Mouse (Mus musculus): ENCODE data around the gene Nhsl2. TPM values are rescaled to one million over a fixed set of nuclear protein-coding genes. Genes with fewer than 3 reads are reported as not detected.

Gene Nhsl2
- polyA plus RNA-seq, 1 experiment, result 0.81 TPM

GRCm38 (mm10) chrX:102070591-102071471, 221.6 kb downstream of the Nhsl2 start, which contains the start of gene Rtl5:
Rtl5 (minus strand) TSS chrX:102071304.
- 1% methylated on average over 47 of the region's 61 CpGs for WGBS
- Histone ChIP-seq H3K4me1 (replicated peaks; ENCODE audit: control insufficient read depth, insufficient read depth, low read length) (peaks cover 7% of the 10 kb centered on the region; the same call in 1 of the 2 replicates), H3K27ac (ENCODE audit: control insufficient read depth, insufficient read depth, low read length) (no peak within 1 kb of the TSS), H3K27me3 (ENCODE audit: control insufficient read depth, insufficient read depth, low read length) (no peaks in the 10 kb centered on the region), H3K36me3 (ENCODE audit: control insufficient read depth, insufficient read depth, low read length) (no peaks in the 10 kb centered on the region), H3K4me3 (ENCODE audit: control insufficient read depth, insufficient read depth, low read length) (peak within 1 kb of the TSS; percentile 54)
- peak; percentile 64 for DNase-seq
- no peak for TF ChIP-seq POLR2A (IDR thresholded peaks at IDR 0.05; ENCODE audit: control insufficient read depth, extremely low read depth, insufficient read depth, low read length, poor library complexity)
- no peak for TF ChIP-seq CTCF (IDR thresholded peaks at IDR 0.05; ENCODE audit: borderline replicate concordance, control insufficient read depth, extremely low read depth, insufficient read depth, low read length, poor library complexity)

- DNase-seq, result no peak
- no peaks in the 10 kb centered on the region for H3K36me3 ChIP-seq (ENCODE audit: control insufficient read depth, insufficient read depth, low read length)
- WGBS, result 36% methylated on average over 2 of the region's 2 CpGs
- 0 out of 2 replicates have a peak overlapping the region, but pooled peaks have one; percentile 54 for H3K4me3 ChIP-seq (ENCODE audit: control insufficient read depth, insufficient read depth, low read length)
- H3K27me3 ChIP-seq (ENCODE audit: control insufficient read depth, insufficient read depth, low read length), result no peaks in the 10 kb centered on the region
- TF ChIP-seq CTCF (IDR thresholded peaks at IDR 0.05; ENCODE audit: borderline replicate concordance, control insufficient read depth, extremely low read depth, insufficient read depth, low read length, poor library complexity) (no peak), POLR2A (IDR thresholded peaks at IDR 0.05; ENCODE audit: control insufficient read depth, extremely low read depth, insufficient read depth, low read length, poor library complexity) (no peak)
- no peak overlapping the region for H3K27ac ChIP-seq (ENCODE audit: control insufficient read depth, insufficient read depth, low read length)
- peaks cover 7% of the 10 kb centered on the region; the same call in 1 of the 2 replicates for H3K4me1 ChIP-seq (replicated peaks; ENCODE audit: control insufficient read depth, insufficient read depth, low read length)
These were observed 222.3 kb downstream of the Nhsl2 start for GRCm38 (mm10) chrX:102071517-102071916.

DNA sequence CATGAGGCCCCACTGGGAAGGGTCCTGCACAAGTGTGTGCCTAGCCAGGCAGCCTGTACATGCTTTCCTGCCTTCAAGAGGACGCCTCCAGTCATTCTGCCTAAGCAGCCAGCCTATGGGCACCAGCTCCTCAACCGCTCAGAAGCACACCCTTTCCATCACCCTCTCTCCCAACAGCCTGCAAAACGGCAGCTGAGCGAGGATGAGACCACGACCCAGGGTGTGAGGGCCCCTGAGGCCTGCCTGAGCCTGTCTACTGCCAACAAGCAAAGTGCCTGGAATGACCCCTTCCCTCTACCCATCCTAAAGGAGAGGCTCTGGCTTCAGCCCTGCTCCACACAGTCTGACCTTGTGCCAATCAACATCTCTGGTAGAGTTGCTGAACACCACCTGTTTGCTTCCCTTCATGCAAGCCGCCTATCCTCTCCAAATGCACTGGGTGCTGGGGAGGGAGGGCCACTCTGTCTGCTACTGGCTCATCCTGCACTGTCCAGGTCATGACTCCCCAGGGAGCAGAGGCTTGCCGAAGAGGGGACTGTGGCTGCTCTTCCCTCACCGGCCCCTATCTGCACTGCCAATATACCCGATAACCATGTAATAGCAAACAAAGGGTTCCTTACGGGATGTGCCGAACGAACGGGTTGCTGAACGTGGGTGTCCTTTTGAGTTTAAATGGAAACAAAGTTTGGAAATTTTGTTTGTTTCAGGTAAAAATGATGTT, 224.6 kb downstream of the Nhsl2 start:
- Histone ChIP-seq H3K4me3 (ENCODE audit: control insufficient read depth, insufficient read depth, low read length) (no peak overlapping the region), H3K27me3 (ENCODE audit: control insufficient read depth, insufficient read depth, low read length) (no peaks in the 10 kb centered on the region), H3K27ac (ENCODE audit: control insufficient read depth, insufficient read depth, low read length) (no peak overlapping the region), H3K4me1 (replicated peaks; ENCODE audit: control insufficient read depth, insufficient read depth, low read length) (peaks cover 7% of the 10 kb centered on the region; the same call in 1 of the 2 replicates), H3K36me3 (ENCODE audit: control insufficient read depth, insufficient read depth, low read length) (no peaks in the 10 kb centered on the region)
- no peak for DNase-seq
- TF ChIP-seq CTCF (IDR thresholded peaks at IDR 0.05; ENCODE audit: borderline replicate concordance, control insufficient read depth, extremely low read depth, insufficient read depth, low read length, poor library complexity) (no peak), POLR2A (IDR thresholded peaks at IDR 0.05; ENCODE audit: control insufficient read depth, extremely low read depth, insufficient read depth, low read length, poor library complexity) (no peak)
- WGBS, result 96% methylated on average over 14 of the region's 14 CpGs

GRCm38 (mm10) chrX:102074435-102074834, 225.2 kb downstream of the Nhsl2 start:
- Histone ChIP-seq H3K4me1 (replicated peaks; ENCODE audit: control insufficient read depth, insufficient read depth, low read length) (peaks cover 7% of the 10 kb centered on the region; the same call in 1 of the 2 replicates), H3K27me3 (ENCODE audit: control insufficient read depth, insufficient read depth, low read length) (no peaks in the 10 kb centered on the region), H3K36me3 (ENCODE audit: control insufficient read depth, insufficient read depth, low read length) (no peaks in the 10 kb centered on the region), H3K4me3 (ENCODE audit: control insufficient read depth, insufficient read depth, low read length) (no peak overlapping the region), H3K27ac (ENCODE audit: control insufficient read depth, insufficient read depth, low read length) (no peak overlapping the region)
- TF ChIP-seq POLR2A (IDR thresholded peaks at IDR 0.05; ENCODE audit: control insufficient read depth, extremely low read depth, insufficient read depth, low read length, poor library complexity), result no peak
- TF ChIP-seq CTCF (IDR thresholded peaks at IDR 0.05; ENCODE audit: borderline replicate concordance, control insufficient read depth, extremely low read depth, insufficient read depth, low read length, poor library complexity), result no peak
- DNase-seq, result no peak
- WGBS, result 97% methylated on average over 5 of the region's 5 CpGs

DNA sequence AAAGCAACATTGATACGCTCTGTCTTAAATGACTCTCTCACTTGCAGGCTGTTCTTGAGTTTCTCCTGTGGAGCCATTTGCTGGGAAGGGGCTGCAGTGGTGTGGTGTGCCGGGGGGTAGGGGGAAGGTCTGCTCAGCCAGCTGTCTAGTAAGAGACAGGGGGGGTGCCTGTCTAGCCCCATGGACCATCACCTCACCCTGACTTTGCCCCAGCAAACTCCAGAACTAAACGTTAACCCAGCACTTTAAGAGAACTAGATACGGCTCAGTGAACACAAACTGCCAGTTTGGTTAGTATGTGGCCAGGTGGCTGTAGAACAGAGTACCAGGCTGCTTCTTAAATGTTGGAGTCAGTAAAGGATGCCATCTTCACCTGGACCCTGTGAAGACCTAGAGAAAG, 226.0 kb downstream of the Nhsl2 start:
- no peak overlapping the region for H3K4me3 ChIP-seq (ENCODE audit: control insufficient read depth, insufficient read depth, low read length)
- TF ChIP-seq CTCF (IDR thresholded peaks at IDR 0.05; ENCODE audit: borderline replicate concordance, control insufficient read depth, extremely low read depth, insufficient read depth, low read length, poor library complexity), result no peak
- TF ChIP-seq POLR2A (IDR thresholded peaks at IDR 0.05; ENCODE audit: control insufficient read depth, extremely low read depth, insufficient read depth, low read length, poor library complexity), result no peak
- no peak overlapping the region for H3K27ac ChIP-seq (ENCODE audit: control insufficient read depth, insufficient read depth, low read length)
- WGBS, result 47% methylated on average over 4 of the region's 4 CpGs
- DNase-seq, result no peak
- no peaks in the 10 kb centered on the region for H3K27me3 ChIP-seq (ENCODE audit: control insufficient read depth, insufficient read depth, low read length)
- no peaks in the 10 kb centered on the region for H3K36me3 ChIP-seq (ENCODE audit: control insufficient read depth, insufficient read depth, low read length)
- H3K4me1 ChIP-seq (replicated peaks; ENCODE audit: control insufficient read depth, insufficient read depth, low read length), result peaks cover 7% of the 10 kb centered on the region; the same call in 1 of the 2 replicates
